Mouse (Mus musculus) colon, adult 2 months (tissue): ENCODE results near the gene Parvg. TPM values are rescaled to one million over a fixed set of nuclear protein-coding genes. Genes with fewer than 3 reads are reported as not detected.

Experiments
- polyA plus RNA-seq: library from polyadenylated mRNA; depleted of rRNA; stranded (reverse); fragments of >200 nt; gene quantifications from 2 replicates; pipeline ENCODE4 v1.2.3, GENCODE M21; 2012; rRNA removed

Gene Parvg
- polyA plus RNA-seq = 1.8 TPM in 2 replicates

GRCm38 (mm10) chr15:84323966-84324869 is at the start of gene Parvg:
TSS of gene Parvg (plus strand) at chr15:84324026.

Other genes with a start within 250 kb of the Parvg start
- 4.9 TPM in 2 replicates for gene Sult4a1, start 218.3 kb upstream of the Parvg start, polyA plus RNA-seq
- gene Pnpla5, start 200.9 kb upstream of the Parvg start, polyA plus RNA-seq = not detected in 2 replicates
- 6.9 and 8.9 TPM in 2 replicates for gene Pnpla3, start 156.2 kb upstream of the Parvg start, polyA plus RNA-seq
- gene Samm50, start 131.8 kb upstream of the Parvg start, polyA plus RNA-seq = 12.0 and 12.4 TPM in 2 replicates
- gene Parvb, start 92.0 kb upstream of the Parvg start, polyA plus RNA-seq = 3.8 and 4.2 TPM in 2 replicates
- 12.4 and 19.4 TPM in 2 replicates for gene Shisal1, start 123.1 kb downstream of the Parvg start, polyA plus RNA-seq
- 5.1 and 6.1 TPM in 2 replicates for gene Rtl6, start 233.8 kb downstream of the Parvg start, polyA plus RNA-seq